Mouse (Mus musculus): ENCODE data around the gene Mup20. TPM values are rescaled to one million over a fixed set of nuclear protein-coding genes. Genes with fewer than 3 reads are reported as not detected.
A peak's percentile ranks its signal among the peaks of the same experiment; 100 is the strongest.
"Not testable (repeated sequence)": the region's sequence is repeated elsewhere in the genome, so short reads cannot be mapped to it uniquely, and the experiment has no call there.

The Mup20 gene
- polyA plus RNA-seq (2012; rRNA removed) = not detected in 2 replicates

DNA sequence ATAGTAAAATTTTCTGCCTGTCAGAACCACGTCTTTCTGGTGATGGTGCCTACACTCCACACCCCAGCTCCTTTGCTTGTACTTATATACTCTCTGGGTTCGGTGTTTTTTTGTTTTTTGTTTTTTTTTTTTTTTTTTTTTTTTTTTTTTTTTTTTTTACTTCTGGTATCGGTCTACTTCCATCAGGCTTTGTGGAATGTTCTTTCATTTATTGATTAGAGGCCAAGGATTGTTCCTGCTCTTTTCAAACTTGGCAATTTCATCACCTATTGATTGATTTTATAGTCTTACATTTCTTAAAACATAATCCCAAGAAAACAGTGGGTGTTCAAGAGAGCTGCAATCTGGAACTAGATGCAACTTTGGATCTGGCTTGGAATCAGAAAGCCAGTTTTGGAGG lies at the start of gene Mup20:
Gene Mup20 (minus strand): TSS at position 101 of the 400 bp plus-strand sequence.
- H3K27ac ChIP-seq (ENCODE audit: insufficient read depth, low read length); H3K4me3 ChIP-seq (ENCODE audit: insufficient read depth, low read length); H3K4me1 ChIP-seq (ENCODE audit: control insufficient read depth, insufficient read depth, low read length): not testable (repeated sequence)

DNA sequence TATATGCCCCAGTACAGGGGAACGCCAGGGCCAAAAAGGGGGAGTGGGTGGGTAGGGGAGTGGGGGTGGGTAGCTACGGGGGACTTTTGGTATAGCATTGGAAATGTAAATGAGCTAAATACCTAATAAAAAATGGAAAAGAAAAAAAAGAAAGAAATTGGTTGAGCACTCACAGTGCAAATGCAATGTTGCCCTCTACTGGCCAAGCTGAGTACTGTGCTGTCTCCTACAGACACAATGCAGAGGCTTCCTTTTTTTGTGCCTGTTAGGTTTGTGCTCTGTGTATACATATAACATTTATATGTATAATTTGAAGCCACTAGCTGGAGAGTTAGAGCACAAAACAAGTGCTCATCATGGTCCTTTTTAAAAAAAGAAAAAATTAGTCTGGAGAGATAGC lies 49.4 kb upstream of the Mup20 start:
- not testable (repeated sequence) for H3K27ac ChIP-seq (ENCODE audit: insufficient read depth, low read length); H3K4me1 ChIP-seq (ENCODE audit: control insufficient read depth, insufficient read depth, low read length); H3K4me3 ChIP-seq (ENCODE audit: insufficient read depth, low read length)
- TF ChIP-seq CTCF (IDR thresholded peaks at IDR 0.05; ENCODE audit: extremely low read depth, insufficient read depth, low read length) = peak; percentile 46; the same call in 1 of the 2 replicates

DNA sequence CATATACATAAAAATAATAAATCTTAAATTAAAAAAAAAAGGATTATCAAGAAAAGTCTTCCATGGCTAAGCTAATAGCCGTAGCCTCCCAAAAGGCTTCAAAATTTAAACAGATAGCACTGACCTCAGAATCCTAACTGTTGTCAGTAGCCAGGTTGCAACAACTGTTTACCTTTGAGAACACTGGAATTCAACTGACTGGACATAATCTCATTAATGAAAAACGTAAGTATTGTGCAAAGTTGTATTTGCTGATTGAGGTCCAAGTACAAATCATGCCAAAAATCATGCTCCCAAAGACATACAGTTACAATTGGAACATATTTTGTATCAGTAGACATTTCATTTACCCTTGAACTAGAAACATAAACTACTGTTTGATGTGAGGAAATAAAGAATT lies 34.0 kb upstream of the Mup20 start:
- H3K4me3 ChIP-seq (ENCODE audit: insufficient read depth, low read length) = no peak overlapping the region
- H3K4me1 ChIP-seq (ENCODE audit: control insufficient read depth, insufficient read depth, low read length) = no peaks in the 10 kb centered on the region
- TF ChIP-seq CTCF (IDR thresholded peaks at IDR 0.05; ENCODE audit: extremely low read depth, insufficient read depth, low read length) (no peak), POLR2A (IDR thresholded peaks at IDR 0.05; ENCODE audit: extremely low read depth, insufficient read depth, low read length) (no peak)
- no peak overlapping the region for H3K27ac ChIP-seq (ENCODE audit: insufficient read depth, low read length)

DNA sequence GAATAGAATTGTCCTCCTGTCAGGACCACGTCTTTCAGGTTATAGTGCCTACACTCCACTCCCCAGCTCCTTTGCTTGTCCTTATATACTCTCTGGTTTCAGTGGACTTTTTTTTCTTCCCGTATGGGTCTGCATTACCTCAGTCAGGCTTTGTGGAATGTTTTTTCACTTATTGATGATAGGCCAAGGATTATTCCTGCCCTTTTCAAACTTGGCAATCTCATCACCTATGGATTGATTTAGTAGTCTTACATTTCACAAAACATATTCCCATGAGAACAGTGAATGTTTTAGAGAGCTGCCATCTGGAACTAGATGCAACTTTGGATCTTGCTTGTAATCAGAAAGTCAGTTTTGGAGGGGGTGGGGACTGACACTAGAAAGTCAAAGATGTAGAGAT lies 33.3 kb upstream of the Mup20 start, which contains the start of gene Mup3:
Gene Mup3 (minus strand): TSS at position 102 of the 400 bp plus-strand sequence.
- no peak within 1 kb of the TSS for H3K4me3 ChIP-seq (ENCODE audit: insufficient read depth, low read length)
- H3K27ac ChIP-seq (ENCODE audit: insufficient read depth, low read length) = no peak within 1 kb of the TSS
- H3K4me1 ChIP-seq (ENCODE audit: control insufficient read depth, insufficient read depth, low read length) = no peaks in the 10 kb centered on the region
- TF ChIP-seq POLR2A (IDR thresholded peaks at IDR 0.05; ENCODE audit: extremely low read depth, insufficient read depth, low read length) = no peak
- TF ChIP-seq CTCF (IDR thresholded peaks at IDR 0.05; ENCODE audit: extremely low read depth, insufficient read depth, low read length) = no peak

DNA sequence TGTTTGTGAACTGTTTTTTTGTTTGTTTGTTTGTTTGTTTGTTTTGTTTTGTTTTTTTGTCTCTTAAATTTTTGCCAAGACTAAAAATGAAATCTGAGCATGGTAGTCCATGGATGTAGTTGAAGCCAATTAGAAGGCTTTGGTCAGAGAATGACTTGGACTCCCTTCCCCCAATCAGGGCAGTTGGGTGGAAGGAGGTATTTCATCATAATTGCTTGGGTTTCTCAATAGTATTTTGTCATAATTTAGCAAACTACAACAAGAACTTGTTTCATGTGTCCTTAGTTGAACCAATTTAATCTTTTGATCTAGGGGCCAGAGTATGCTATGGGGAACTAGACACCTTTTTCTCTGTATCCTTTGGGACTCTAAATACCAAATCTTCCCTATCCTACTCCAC lies 28.8 kb upstream of the Mup20 start:
- no peak overlapping the region for H3K27ac ChIP-seq (ENCODE audit: insufficient read depth, low read length)
- TF ChIP-seq CTCF (IDR thresholded peaks at IDR 0.05; ENCODE audit: extremely low read depth, insufficient read depth, low read length) (no peak), POLR2A (IDR thresholded peaks at IDR 0.05; ENCODE audit: extremely low read depth, insufficient read depth, low read length) (no peak)
- no peak overlapping the region for H3K4me3 ChIP-seq (ENCODE audit: insufficient read depth, low read length)
- H3K4me1 ChIP-seq (ENCODE audit: control insufficient read depth, insufficient read depth, low read length) = no peaks in the 10 kb centered on the region

DNA sequence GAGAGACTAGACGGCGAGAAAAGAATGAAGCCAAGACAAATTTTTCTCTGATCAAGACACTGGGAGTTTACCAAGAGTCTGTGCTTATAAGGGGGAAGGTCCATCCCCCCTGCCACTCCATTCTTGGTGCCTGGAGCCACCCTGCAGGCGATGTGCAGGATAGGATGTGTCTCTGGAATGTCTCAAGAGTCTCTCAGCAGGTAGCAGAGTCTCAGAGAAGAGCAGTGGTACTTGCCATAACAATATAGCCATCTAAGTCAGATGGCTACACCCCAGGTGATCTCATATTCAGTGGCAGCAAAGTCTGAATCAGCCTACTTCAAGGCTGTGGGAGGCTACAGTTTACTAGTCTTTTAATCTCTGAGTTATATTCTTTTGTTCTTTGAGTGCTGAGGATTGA lies 21.2 kb upstream of the Mup20 start:
- Histone ChIP-seq H3K4me3 (ENCODE audit: insufficient read depth, low read length) (no peak overlapping the region), H3K27ac (ENCODE audit: insufficient read depth, low read length) (no peak overlapping the region), H3K4me1 (ENCODE audit: control insufficient read depth, insufficient read depth, low read length) (no peaks in the 10 kb centered on the region)
- TF ChIP-seq POLR2A (IDR thresholded peaks at IDR 0.05; ENCODE audit: extremely low read depth, insufficient read depth, low read length) = no peak
- TF ChIP-seq CTCF (IDR thresholded peaks at IDR 0.05; ENCODE audit: extremely low read depth, insufficient read depth, low read length) = no peak

DNA sequence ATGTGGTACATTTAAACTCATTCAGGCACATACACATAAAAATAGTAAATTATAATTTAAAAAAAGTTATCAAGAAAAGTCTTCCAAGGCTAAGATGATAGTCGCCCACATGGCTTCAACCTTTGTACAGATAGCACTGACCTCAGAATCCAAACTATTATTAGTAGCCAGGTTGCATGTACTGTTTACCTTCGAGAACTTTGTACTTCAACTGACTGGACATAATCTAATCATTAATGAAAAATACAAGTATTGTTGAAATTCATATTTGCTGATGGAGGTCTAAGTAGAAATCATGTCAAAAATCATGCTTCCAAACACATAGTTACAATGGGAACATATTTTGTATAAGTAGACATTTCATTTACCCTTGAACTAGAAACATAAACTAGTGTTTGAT lies 822 bp upstream of the Mup20 start:
- H3K27ac ChIP-seq (ENCODE audit: insufficient read depth, low read length); H3K4me3 ChIP-seq (ENCODE audit: insufficient read depth, low read length); H3K4me1 ChIP-seq (ENCODE audit: control insufficient read depth, insufficient read depth, low read length): not testable (repeated sequence)

DNA sequence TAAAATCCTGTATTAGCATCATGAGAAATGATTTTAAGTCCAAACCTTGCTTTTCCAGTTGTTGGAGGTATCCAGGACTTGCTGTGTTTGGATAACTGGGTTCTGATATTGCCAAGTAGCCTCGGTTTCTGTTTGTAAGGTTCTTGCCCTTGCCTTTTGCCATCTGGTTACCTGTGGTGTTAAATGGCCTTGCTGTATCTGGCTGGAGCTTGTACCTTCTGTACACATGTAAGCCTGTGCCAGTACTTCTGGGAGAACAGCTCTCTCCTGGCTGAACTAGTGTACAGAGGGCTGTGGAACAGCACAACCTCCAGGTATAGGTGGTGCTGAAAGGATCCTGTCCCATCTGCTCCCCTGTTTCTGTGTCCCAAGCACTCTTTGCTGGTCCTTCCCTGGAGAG lies 27.7 kb downstream of the Mup20 start:
- TF ChIP-seq CTCF (IDR thresholded peaks at IDR 0.05; ENCODE audit: extremely low read depth, insufficient read depth, low read length) = no peak
- no peak for TF ChIP-seq POLR2A (IDR thresholded peaks at IDR 0.05; ENCODE audit: extremely low read depth, insufficient read depth, low read length)
- H3K27ac ChIP-seq (ENCODE audit: insufficient read depth, low read length) = no peak overlapping the region
- H3K4me3 ChIP-seq (ENCODE audit: insufficient read depth, low read length) = no peak overlapping the region
- H3K4me1 ChIP-seq (ENCODE audit: control insufficient read depth, insufficient read depth, low read length) = no peaks in the 10 kb centered on the region

DNA sequence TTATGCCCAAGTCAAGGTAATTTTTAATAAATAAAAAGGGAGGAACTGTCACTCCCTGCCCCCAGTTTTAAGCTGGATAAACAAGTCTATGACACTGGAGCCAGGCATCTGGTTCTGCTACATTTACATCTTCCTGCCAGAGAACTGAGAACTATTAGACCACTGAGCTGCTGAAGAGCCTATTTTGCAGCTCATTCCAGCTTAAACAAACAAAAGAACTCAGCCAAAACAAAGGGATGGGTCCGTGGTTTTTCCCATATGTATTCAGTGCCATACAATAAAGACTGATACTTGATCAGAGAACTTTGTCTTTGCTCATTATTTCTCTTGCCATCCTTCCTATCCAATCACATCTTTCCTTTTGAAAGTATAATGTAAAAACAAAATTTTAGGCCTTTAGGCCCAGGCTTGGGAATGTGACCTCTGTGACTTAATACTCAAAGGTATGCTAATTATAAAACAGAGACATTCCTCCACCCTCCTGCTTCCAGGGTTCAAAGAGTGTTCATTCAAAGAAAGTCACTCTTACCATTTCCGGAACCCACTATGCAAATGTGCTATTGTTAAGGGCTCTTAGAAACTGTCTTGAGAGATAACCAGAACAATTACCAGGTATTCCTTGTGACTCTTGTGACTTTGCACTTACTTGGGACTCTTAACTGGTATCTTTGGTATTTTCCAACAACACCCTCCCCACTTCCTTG lies 29.6 kb downstream of the Mup20 start:
- Histone ChIP-seq H3K4me1 (ENCODE audit: control insufficient read depth, insufficient read depth, low read length) (no peaks in the 10 kb centered on the region), H3K4me3 (ENCODE audit: insufficient read depth, low read length) (no peak overlapping the region), H3K27ac (ENCODE audit: insufficient read depth, low read length) (no peak overlapping the region)
- TF ChIP-seq POLR2A (IDR thresholded peaks at IDR 0.05; ENCODE audit: extremely low read depth, insufficient read depth, low read length) (no peak), CTCF (IDR thresholded peaks at IDR 0.05; ENCODE audit: extremely low read depth, insufficient read depth, low read length) (no peak)

DNA sequence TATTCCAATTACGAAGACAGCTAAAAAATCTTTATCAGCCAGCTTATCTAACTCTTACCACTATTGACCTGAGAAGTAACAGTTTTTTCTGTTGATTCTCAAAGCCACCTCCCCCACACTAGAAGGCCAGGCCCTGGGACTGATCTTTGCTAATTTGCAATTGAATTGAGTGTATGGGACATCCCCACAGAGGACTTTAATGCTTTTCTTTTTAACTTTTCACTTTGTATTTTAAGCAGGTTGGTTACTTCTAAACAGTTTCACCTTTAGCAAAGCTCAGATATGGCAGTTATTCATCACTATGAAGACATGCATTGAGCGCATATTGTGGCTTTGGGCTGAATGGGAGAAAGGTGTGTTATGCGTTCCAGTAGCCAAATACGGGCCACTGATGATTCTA lies 30.3 kb downstream of the Mup20 start:
- Histone ChIP-seq H3K4me1 (ENCODE audit: control insufficient read depth, insufficient read depth, low read length) (no peaks in the 10 kb centered on the region), H3K4me3 (ENCODE audit: insufficient read depth, low read length) (no peak overlapping the region), H3K27ac (ENCODE audit: insufficient read depth, low read length) (no peak overlapping the region)
- no peak for TF ChIP-seq CTCF (IDR thresholded peaks at IDR 0.05; ENCODE audit: extremely low read depth, insufficient read depth, low read length)
- no peak for TF ChIP-seq POLR2A (IDR thresholded peaks at IDR 0.05; ENCODE audit: extremely low read depth, insufficient read depth, low read length)

DNA sequence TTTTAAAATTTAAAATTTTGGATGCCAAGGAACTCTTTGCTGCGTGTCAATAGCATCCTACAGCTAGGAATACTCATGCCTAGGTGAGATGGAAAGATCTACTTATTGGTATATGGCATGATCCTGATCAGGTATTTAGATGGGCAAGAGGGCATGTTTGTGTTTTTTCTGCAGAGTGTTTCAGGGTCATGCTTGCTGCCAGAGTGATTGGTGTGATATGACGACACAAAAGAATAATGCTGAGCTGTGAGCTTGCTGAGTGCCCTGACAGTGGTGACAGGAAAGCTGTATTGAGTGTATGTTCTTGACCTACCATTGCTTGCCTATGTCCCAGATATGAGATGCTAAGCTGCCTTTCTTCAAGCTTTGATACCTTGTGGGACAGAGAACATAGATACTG lies 30.8 kb downstream of the Mup20 start:
- Histone ChIP-seq H3K4me3 (ENCODE audit: insufficient read depth, low read length) (no peak overlapping the region), H3K27ac (ENCODE audit: insufficient read depth, low read length) (no peak overlapping the region), H3K4me1 (ENCODE audit: control insufficient read depth, insufficient read depth, low read length) (no peaks in the 10 kb centered on the region)
- TF ChIP-seq POLR2A (IDR thresholded peaks at IDR 0.05; ENCODE audit: extremely low read depth, insufficient read depth, low read length) = no peak
- TF ChIP-seq CTCF (IDR thresholded peaks at IDR 0.05; ENCODE audit: extremely low read depth, insufficient read depth, low read length) = no peak

DNA sequence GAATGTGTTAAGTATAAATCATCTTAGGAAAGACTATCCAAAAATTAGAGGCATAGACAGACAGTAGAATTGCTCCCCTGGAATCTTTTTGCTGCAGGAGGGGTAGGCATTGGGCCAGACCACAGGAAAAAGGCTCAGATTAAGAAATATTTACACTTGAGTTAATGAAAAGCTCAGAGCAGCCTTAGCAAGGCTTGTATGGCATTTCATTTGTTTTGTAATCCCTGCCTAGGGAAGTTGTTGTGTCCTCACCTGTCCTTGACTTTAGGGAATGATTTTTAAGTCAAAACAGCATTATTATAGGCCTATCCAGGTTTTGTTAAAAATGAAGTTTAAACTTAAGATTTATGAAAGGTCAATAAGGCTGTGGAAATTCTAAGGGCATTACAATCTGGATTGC lies 33.4 kb downstream of the Mup20 start:
- not testable (repeated sequence) for H3K4me3 ChIP-seq (ENCODE audit: insufficient read depth, low read length); H3K27ac ChIP-seq (ENCODE audit: insufficient read depth, low read length); H3K4me1 ChIP-seq (ENCODE audit: control insufficient read depth, insufficient read depth, low read length)

Data from cortical plate, adult 2 months (tissue).